Mouse (Mus musculus) megakaryocyte, adult 5-6 weeks (primary cell): Measurements from ENCODE around the gene Mvk. TPM values are rescaled to one million over a fixed set of nuclear protein-coding genes. Genes with fewer than 3 reads are reported as not detected.

Experiments
- ATAC-seq: 2 replicates; pipeline ENCODE4 v1.8.0; 2016; ENCODE audit warnings: mild to moderate bottlenecking, inconsistent platforms; ENCODE audit not compliant: poor library complexity, severe bottlenecking
- total RNA-seq, 2 experiments: library from RNA; stranded (forward) in 1 of 2; stranded (reverse) in 1 of 2; fragments of 153-499, 151-499 nt in 1 of 2; fragments of 221-1000, 200-1000 nt in 1 of 2; gene quantifications; 2 replicates each; pipeline versions ENCODE4 v1.2.3 to v1.2.4; 2015 to 2017

Mvk gene
- total RNA-seq, 2 experiments from 2014 or later = 4.4 to 7.3 TPM

- no peak for ATAC-seq
Measured at GRCm38 (mm10) chr5:114456287-114456686, 12.2 kb downstream of the Mvk start.

GRCm38 (mm10) chr5:114456995-114457605, 13.0 kb downstream of the Mvk start:
- no peak for ATAC-seq

DNA sequence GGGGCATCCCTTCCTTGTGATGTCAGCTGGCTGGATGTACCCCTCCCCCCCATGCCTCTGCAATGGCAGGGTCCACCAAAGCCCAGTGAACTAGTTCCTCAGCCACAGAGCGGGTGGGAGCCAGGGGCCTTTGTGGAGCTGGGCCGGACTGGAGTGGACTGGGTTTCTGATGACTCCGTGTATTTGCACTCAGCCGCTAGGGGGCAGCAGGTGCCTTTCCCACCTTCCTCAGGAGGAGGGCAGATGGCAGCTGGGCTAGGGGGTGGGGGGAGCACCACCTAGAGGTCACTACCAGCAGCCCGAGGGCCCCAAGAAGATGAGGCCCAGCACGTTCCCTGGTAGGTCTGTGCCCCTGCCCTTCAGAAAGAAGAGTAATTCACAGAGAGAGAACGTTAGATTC, 17.2 kb downstream of the Mvk start:
- ATAC-seq = peak; percentile 85

DNA sequence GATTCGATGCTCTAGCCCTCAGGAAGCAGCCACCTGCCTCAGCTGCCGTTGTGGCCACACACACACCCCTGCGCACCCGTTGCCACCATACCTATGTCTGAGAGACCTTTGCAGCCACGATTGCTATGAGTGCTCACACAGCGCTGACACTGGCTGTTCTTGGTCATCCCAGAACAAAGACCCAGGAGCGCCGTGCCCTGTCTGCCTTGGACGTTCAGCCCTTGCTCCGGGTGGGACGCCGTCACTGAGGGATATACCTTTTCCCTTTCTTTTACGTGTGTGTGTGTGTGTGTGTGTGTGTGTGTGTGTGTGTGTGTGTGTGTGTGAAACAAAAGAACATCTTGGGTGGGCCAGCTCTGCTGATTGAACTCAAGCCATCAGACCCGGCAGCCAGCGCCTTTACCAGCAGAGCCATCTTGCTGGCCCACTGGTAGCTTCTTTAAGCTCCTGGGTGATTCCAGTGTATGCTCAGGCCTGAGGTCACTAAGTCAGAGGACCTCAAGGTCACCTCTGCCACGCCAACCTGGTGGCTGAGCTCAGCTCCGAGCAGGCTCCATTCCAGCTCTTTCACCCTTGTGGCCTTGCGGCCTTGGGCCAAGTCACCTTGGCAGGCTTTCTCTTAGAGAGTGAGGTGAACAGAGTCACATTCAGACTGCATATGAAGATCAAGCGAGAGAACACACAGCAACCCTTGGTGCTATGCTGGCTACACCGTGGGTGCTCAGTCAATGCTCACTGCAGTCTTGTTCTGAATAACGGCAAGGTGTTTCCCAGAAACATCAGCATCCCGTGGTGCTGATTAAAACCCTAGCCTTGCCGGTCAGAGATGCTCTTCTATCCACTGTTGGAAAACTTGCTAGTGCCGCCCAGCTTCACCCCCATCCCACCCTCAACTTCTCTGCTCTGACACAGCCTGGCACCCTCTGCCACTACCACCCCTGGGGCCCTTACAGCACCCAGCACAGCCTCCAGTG, 18.3 kb downstream of the Mvk start:
- no peak for ATAC-seq

GRCm38 (mm10) chr5:114464561-114464960, 20.5 kb downstream of the Mvk start:
- no peak for ATAC-seq

DNA sequence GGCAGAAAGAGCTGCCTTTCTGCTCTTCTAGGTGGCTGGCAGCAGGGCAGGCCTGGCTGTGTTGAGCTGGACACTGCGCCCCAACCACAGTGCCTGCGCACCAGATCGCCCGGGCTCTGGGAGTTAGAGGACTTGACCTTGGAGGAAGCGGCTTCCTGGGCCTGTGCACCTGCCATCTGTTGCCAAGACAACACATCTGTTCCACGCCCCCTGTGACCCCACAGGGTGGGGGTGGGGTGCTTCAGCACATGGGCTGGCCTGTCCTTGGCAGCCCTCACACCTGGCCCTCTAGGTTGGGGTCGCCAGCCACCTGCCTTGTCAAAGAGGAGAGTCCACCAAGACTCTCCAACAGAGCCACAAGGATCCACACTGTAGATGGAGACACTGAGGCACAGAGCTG, 21.6 kb downstream of the Mvk start:
- ATAC-seq = no peak

- ATAC-seq = no peak
Measured at GRCm38 (mm10) chr5:114467019-114467418, 22.9 kb downstream of the Mvk start.

DNA sequence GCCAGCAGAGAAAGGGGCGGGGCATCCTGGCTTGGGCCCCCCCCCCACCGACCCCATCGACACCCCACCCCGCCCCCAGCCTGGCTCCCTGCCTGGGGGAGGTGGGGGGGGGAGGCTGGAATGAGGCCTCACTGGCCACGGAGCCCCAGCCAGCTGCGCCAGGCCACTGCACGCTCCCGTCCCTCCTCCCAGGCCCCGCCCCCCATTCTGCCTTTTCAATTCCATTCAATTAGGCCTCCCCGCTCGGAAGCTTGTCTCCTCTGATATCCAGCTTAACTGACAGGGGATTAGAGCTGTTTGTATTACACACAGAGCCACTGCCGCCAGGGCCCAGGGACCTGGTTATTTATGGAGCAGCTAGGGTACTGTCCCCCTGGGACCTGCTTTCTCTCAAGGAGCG, 23.4 kb downstream of the Mvk start:
- ATAC-seq = no peak

GRCm38 (mm10) chr5:114468007-114468406, 23.9 kb downstream of the Mvk start:
- no peak for ATAC-seq

GRCm38 (mm10) chr5:114470359-114470758, 26.3 kb downstream of the Mvk start:
- no peak for ATAC-seq

GRCm38 (mm10) chr5:114474741-114475491, 30.8 kb downstream of the Mvk start:
- ATAC-seq = no peak

DNA sequence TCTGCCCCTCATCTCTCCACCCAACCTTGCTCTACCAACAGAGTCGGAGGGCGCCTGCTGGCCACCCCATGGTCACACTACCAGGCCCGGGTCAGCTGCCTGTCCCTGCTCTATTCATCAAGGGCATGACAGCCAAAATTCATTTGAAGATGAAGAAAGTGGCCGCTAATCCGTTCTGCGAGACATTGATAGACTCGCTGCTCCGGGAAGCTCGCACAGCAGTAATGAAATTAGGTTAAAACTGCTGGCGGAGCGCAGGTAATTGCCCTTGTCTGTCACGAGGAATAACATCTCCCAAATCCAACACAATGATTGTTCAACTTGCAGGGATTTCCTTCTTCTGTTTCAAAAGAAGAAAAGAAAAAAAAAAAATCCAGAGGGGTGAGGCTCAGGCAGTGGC, 34.2 kb downstream of the Mvk start:
- no peak for ATAC-seq

DNA sequence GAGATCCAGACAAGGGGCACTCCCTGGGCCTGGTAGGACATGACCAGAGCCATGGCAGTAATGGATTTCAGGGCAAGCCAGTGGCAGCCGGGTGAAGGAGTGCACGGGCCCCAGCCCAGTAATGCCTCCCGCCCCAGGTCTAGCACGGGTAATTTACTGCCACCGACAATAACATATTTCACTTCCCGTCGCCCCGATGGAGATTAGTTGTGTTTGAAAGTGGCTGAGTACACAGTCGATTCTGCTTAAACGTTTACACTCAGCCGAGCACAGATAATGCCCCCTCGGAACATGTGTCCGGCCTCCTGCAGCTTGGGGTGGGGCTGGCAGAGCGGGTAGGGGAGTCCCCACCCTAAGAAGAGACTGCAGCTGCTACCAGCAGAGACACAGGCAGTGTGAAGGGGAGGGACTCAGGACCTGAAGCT, 38.5 kb downstream of the Mvk start:
- ATAC-seq = no peak

DNA sequence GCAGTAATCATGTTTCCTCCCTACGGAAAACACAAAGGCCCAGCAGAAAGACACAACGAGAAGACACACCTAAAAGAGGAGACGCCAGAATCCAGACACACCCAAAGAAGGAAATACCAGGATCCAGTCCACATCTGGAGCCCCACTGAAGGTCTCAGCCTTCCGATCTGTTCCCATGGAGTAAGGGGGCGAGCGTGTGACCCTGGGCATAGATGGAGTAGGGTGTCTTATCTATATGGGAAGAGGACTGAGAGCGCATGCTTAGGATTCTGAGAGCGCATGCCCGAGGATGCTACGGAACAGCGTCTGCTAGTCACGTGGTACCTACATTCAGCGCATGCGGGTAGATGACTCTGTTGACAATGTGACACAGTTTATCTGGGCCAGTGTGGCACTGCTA, 41.6 kb downstream of the Mvk start:
- ATAC-seq = no peak

- no peak for ATAC-seq
Measured at GRCm38 (mm10) chr5:114489570-114489969, 45.5 kb downstream of the Mvk start.

GRCm38 (mm10) chr5:114490241-114490640, 46.2 kb downstream of the Mvk start:
- no peak for ATAC-seq

GRCm38 (mm10) chr5:114494761-114495160, 50.7 kb downstream of the Mvk start:
- ATAC-seq = no peak

DNA sequence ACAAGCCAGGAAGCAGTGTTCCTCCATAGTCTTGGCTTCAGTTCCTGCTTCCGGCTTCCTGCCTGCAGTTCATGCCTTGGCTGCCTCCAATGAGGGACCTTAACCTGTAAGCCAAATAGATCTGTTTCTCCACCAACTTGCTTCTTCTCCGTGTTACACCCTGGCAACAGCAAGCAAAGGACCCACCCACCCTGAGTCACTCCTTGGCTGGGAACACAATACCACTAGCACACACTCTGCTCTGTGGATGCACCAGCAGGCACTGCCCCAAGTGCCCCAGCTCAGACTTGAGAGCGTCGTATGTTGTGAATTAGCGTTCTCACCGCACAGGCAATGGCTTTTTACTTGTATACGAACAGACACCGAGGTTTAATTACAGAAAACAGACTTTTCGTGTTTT, 57.2 kb downstream of the Mvk start:
- no peak for ATAC-seq

DNA sequence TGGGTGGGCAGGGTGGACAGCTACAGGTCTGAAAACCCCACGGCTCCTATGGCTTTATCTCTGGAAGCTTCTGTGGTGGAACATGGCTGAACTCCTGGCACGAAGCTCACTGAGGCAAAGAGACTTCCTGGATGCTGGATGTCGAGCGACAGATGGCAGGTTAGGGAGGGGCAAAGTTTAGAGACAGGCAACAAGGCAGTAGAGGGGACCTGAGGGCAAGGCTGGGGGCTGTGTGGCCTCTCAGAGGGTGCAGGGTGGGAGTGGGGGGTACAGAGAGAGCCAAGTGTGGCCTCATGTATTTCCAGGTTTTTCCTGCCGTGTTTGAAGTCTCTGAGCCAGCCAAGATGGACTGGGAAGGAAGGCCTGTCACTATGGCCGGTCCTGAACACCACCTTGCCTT, 60.8 kb downstream of the Mvk start:
- ATAC-seq = no peak

DNA sequence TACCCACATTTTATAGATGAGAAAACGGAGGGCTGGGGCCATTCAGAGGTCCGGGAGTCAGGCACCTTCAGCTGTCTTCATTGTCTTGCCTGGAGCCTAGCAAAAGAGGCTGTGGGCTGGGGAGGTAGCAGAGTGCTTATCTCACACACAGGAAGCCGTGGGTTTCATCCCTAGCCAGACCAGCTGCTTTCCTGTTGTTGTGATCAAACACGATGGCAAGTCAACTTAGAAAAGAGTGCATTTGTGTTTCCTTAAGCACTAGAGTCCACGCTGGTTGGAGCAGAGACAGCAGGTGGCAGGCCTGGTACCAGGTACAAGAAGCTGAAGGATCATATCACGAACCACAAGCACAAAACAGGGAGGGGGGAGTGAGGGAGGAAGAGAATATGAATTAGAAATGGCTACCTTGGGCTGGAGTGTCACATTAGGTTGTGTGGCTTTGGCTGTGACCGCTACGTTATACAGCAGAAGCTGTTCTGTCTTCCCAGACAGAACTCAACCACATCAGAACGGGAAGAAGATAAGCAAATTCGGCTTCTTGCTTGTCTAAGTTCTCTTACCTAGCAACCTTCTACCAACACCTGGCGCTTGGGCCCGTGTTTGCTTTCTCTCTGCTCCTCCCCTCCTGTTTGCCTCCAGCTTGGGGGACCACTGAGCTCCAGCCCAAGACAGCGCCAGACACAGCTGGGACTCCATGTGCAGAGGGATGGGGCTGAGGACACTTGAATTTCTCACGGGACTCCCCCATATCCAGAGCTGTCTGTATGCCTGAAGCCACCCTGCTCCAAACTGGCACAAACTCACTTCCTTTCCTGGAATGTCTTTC, 61.4 kb downstream of the Mvk start:
- ATAC-seq = no peak

GRCm38 (mm10) chr5:114507394-114507793, 63.3 kb downstream of the Mvk start:
- ATAC-seq = no peak
